Mouse (Mus musculus): ENCODE data around the gene Mex3a. TPM values are rescaled to one million over a fixed set of nuclear protein-coding genes. Genes with fewer than 3 reads are reported as not detected.

Mex3a gene
- 9.9 and 10.1 TPM in 2 replicates for polyA plus RNA-seq (2015; fragmentation: Nextera tagmentation; extraction: Ambion mirVana)

- H3K9ac ChIP-seq, result peak within 1 kb of the TSS; percentile 98
- 1% methylated on average over 28 of the region's 31 CpGs for WGBS
- H3K4me2 ChIP-seq, result peak within 1 kb of the TSS; percentile 75
- ATAC-seq (ENCODE audit: extremely low read depth, insufficient number of reproducible peaks, low FRiP score, low TSS enrichment), result no peak
- peak within 1 kb of the TSS; percentile 96 for H3K27ac ChIP-seq (replicated peaks)
- no peaks in the 10 kb centered on the region for H3K27me3 ChIP-seq (replicated peaks)
- H3K4me3 ChIP-seq, result peak within 1 kb of the TSS; percentile 93
- H3K36me3 ChIP-seq, result peaks cover 18% of the 10 kb centered on the region
- no peaks in the 10 kb centered on the region for H3K9me3 ChIP-seq
- H3K4me1 ChIP-seq, result peaks cover 77% of the 10 kb centered on the region
Observed at GRCm38 (mm10) chr3:88532299-88532674, at the start of gene Mex3a. TSS of gene Mex3a (plus strand) at chr3:88532395.

GRCm38 (mm10) chr3:88483141-88483540, 49.1 kb upstream of the Mex3a start:
- peaks cover 8% of the 10 kb centered on the region for H3K4me1 ChIP-seq
- no peak overlapping the region for H3K4me2 ChIP-seq
- H3K9me3 ChIP-seq, result no peaks in the 10 kb centered on the region
- ATAC-seq (ENCODE audit: extremely low read depth, insufficient number of reproducible peaks, low FRiP score, low TSS enrichment), result no peak
- no peak overlapping the region for H3K4me3 ChIP-seq
- no peak overlapping the region for H3K9ac ChIP-seq
- H3K27ac ChIP-seq (replicated peaks), result no peak overlapping the region
- H3K36me3 ChIP-seq, result peaks cover 76% of the 10 kb centered on the region
- peaks cover 58% of the 10 kb centered on the region for H3K27me3 ChIP-seq (replicated peaks)
- 73% methylated on average over 8 of the region's 8 CpGs for WGBS

- Histone ChIP-seq H3K9ac (no peak overlapping the region), H3K36me3 (peaks cover 78% of the 10 kb centered on the region), H3K9me3 (no peaks in the 10 kb centered on the region), H3K4me3 (no peak overlapping the region), H3K27ac (replicated peaks) (no peak overlapping the region), H3K4me2 (no peak overlapping the region), H3K4me1 (peaks cover 10% of the 10 kb centered on the region), H3K27me3 (replicated peaks) (peaks cover 58% of the 10 kb centered on the region)
- WGBS, result 24% methylated on average over 5 of the region's 5 CpGs
- no peak for ATAC-seq (ENCODE audit: extremely low read depth, insufficient number of reproducible peaks, low FRiP score, low TSS enrichment)
Observed at GRCm38 (mm10) chr3:88483621-88484020, 48.6 kb upstream of the Mex3a start.

- Histone ChIP-seq H3K9me3 (no peaks in the 10 kb centered on the region), H3K27ac (replicated peaks) (no peak overlapping the region), H3K4me1 (peaks cover 21% of the 10 kb centered on the region), H3K4me2 (peak overlapping the region; percentile 41), H3K36me3 (peaks cover 78% of the 10 kb centered on the region), H3K4me3 (peak overlapping the region; percentile 14; the same call in 1 of the 2 replicates), H3K9ac (peak overlapping the region; percentile 50; the same call in 1 of the 2 replicates), H3K27me3 (replicated peaks) (peaks cover 58% of the 10 kb centered on the region)
- no peak for ATAC-seq (ENCODE audit: extremely low read depth, insufficient number of reproducible peaks, low FRiP score, low TSS enrichment)
- 30% methylated on average over 39 of the region's 39 CpGs for WGBS
Observed at GRCm38 (mm10) chr3:88484597-88485316, 47.4 kb upstream of the Mex3a start.

- Histone ChIP-seq H3K36me3 (peaks cover 69% of the 10 kb centered on the region), H3K9ac (0 out of 2 replicates have a peak overlapping the region, but pooled peaks have one; percentile 24), H3K4me1 (peaks cover 34% of the 10 kb centered on the region), H3K4me2 (no peak overlapping the region), H3K27me3 (replicated peaks) (peaks cover 54% of the 10 kb centered on the region), H3K27ac (replicated peaks) (no peak overlapping the region), H3K4me3 (no peak overlapping the region), H3K9me3 (no peaks in the 10 kb centered on the region)
- no peak for ATAC-seq (ENCODE audit: extremely low read depth, insufficient number of reproducible peaks, low FRiP score, low TSS enrichment)
- 71% methylated on average over 5 of the region's 5 CpGs for WGBS
Observed at GRCm38 (mm10) chr3:88486043-88486442, 46.2 kb upstream of the Mex3a start.

- Histone ChIP-seq H3K36me3 (peaks cover 63% of the 10 kb centered on the region), H3K9ac (no peak overlapping the region), H3K4me2 (no peak overlapping the region), H3K27me3 (replicated peaks) (peaks cover 54% of the 10 kb centered on the region), H3K4me1 (peaks cover 40% of the 10 kb centered on the region), H3K4me3 (no peak overlapping the region), H3K9me3 (no peaks in the 10 kb centered on the region), H3K27ac (replicated peaks) (no peak overlapping the region)
- WGBS, result 77% methylated on average over 4 of the region's 4 CpGs
- ATAC-seq (ENCODE audit: extremely low read depth, insufficient number of reproducible peaks, low FRiP score, low TSS enrichment), result no peak
Observed at GRCm38 (mm10) chr3:88486887-88487286, 45.3 kb upstream of the Mex3a start.

- H3K27ac ChIP-seq (replicated peaks), result no peak overlapping the region
- H3K36me3 ChIP-seq, result peaks cover 58% of the 10 kb centered on the region
- no peaks in the 10 kb centered on the region for H3K9me3 ChIP-seq
- no peak overlapping the region for H3K9ac ChIP-seq
- WGBS, result 77% methylated on average over 1 of the region's 1 CpGs
- no peak for ATAC-seq (ENCODE audit: extremely low read depth, insufficient number of reproducible peaks, low FRiP score, low TSS enrichment)
- no peak overlapping the region for H3K4me3 ChIP-seq
- no peak overlapping the region for H3K4me2 ChIP-seq
- H3K4me1 ChIP-seq, result peaks cover 43% of the 10 kb centered on the region
- peaks cover 49% of the 10 kb centered on the region for H3K27me3 ChIP-seq (replicated peaks)
Observed at GRCm38 (mm10) chr3:88487396-88487795, 44.8 kb upstream of the Mex3a start.

- WGBS, result 68% methylated on average over 11 of the region's 11 CpGs
- Histone ChIP-seq H3K9me3 (no peaks in the 10 kb centered on the region), H3K27ac (replicated peaks) (peak overlapping the region; percentile 100), H3K4me1 (peaks cover 80% of the 10 kb centered on the region), H3K36me3 (peaks cover 16% of the 10 kb centered on the region), H3K4me3 (peak overlapping the region; percentile 55; the same call in 1 of the 2 replicates), H3K27me3 (replicated peaks) (no peaks in the 10 kb centered on the region), H3K4me2 (peak overlapping the region; percentile 83), H3K9ac (peak overlapping the region; percentile 85)
- no peak for ATAC-seq (ENCODE audit: extremely low read depth, insufficient number of reproducible peaks, low FRiP score, low TSS enrichment)
Observed at GRCm38 (mm10) chr3:88493706-88494582, 38.3 kb upstream of the Mex3a start.

- peaks cover 24% of the 10 kb centered on the region for H3K36me3 ChIP-seq
- H3K4me3 ChIP-seq, result no peak overlapping the region
- H3K27me3 ChIP-seq (replicated peaks), result no peaks in the 10 kb centered on the region
- peak overlapping the region; percentile 100 for H3K27ac ChIP-seq (replicated peaks)
- ATAC-seq (ENCODE audit: extremely low read depth, insufficient number of reproducible peaks, low FRiP score, low TSS enrichment), result no peak
- peak overlapping the region; percentile 85 for H3K9ac ChIP-seq
- 29% methylated on average over 9 of the region's 9 CpGs for WGBS
- peak overlapping the region; percentile 49 for H3K4me2 ChIP-seq
- no peaks in the 10 kb centered on the region for H3K9me3 ChIP-seq
- H3K4me1 ChIP-seq, result peaks cover 71% of the 10 kb centered on the region
Observed at GRCm38 (mm10) chr3:88494836-88495628, 37.2 kb upstream of the Mex3a start.

GRCm38 (mm10) chr3:88495741-88496415, 36.3 kb upstream of the Mex3a start:
- WGBS, result 72% methylated on average over 10 of the region's 10 CpGs
- no peaks in the 10 kb centered on the region for H3K9me3 ChIP-seq
- peak overlapping the region; percentile 100 for H3K27ac ChIP-seq (replicated peaks)
- H3K4me2 ChIP-seq, result peak overlapping the region; percentile 49
- H3K36me3 ChIP-seq, result peaks cover 26% of the 10 kb centered on the region
- H3K27me3 ChIP-seq (replicated peaks), result no peaks in the 10 kb centered on the region
- H3K4me1 ChIP-seq, result peaks cover 71% of the 10 kb centered on the region
- H3K9ac ChIP-seq, result peak overlapping the region; percentile 85
- no peak overlapping the region for H3K4me3 ChIP-seq
- ATAC-seq (ENCODE audit: extremely low read depth, insufficient number of reproducible peaks, low FRiP score, low TSS enrichment), result no peak
